Mouse (Mus musculus) C3H10T1/2 (cell line): Measurements from ENCODE around the gene Klhdc3. TPM values are rescaled to one million over a fixed set of nuclear protein-coding genes. Genes with fewer than 3 reads are reported as not detected.

ENCODE experiments used
- polyA plus RNA-seq, 2 experiments: library from polyadenylated mRNA; unstranded; fragments of >200 nt; fragmentation: generic; extraction: Trizol; gene quantifications; one replicate each; pipeline ENCODE4 v1.2.1; 2012; ENCODE audit warnings: missing spikeins in 2 of 2

Gene Klhdc3
- 100 to 1,000 TPM in 1 of 2 experiments, 10 to 100 TPM in 1; 71.0 to 103 TPM for polyA plus RNA-seq

DNA sequence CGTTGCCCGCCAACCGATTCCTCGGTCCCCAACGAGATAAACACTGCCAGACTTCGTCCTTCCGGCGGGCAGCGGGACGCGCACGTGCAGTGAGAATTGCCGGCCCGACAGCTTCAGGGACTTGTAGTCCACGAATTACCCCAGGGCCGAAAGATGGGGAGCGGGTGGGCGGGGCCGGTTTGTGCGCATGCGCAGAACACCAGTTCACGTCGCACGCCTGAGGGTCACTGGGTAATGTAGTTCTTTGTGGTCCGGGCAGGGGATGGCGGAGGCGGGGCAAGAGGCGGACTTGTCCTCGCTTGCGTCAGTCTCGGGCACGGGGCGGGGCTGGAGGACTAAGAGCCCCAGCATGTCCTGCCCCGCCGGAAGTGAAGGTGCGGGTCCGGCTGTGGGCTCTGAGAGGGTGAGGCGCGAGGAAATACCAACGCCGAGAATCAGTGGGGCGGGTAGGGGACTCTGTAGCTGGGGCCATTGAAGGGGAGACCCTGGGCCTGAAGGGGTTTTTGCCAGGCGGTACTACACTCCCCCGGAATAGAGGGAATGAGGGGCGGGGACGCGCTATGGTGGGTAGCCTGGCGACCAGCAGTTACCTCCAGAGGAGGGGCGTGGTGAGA lies at the start of gene Klhdc3:
TSS of gene Klhdc3 (minus strand) at position 155 of the 614 bp plus-strand sequence.

DNA sequence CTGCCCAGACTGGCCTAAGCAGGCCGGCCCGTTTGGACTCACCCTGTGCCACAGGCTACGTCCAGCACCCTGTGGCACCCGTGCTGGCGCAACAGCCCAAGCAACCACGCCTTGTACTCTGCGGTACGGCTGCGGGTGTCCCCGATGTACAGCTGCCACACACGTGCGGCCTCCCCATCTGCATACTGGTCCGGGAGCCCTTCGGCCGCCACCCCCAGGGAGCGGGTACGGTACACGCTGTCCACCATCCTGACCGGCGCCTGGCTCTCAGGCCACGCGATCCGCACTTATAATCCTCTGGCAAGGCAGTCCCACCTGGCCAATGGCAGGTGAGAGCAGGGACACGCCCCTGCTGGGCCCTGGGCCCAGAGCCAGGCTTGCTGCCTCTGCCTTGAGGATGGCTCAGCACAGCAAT lies 48.2 kb upstream of the Klhdc3 start, which contains the start of gene Gnmt:
TSS of gene Gnmt (minus strand) at position 265 of the 415 bp plus-strand sequence.

DNA sequence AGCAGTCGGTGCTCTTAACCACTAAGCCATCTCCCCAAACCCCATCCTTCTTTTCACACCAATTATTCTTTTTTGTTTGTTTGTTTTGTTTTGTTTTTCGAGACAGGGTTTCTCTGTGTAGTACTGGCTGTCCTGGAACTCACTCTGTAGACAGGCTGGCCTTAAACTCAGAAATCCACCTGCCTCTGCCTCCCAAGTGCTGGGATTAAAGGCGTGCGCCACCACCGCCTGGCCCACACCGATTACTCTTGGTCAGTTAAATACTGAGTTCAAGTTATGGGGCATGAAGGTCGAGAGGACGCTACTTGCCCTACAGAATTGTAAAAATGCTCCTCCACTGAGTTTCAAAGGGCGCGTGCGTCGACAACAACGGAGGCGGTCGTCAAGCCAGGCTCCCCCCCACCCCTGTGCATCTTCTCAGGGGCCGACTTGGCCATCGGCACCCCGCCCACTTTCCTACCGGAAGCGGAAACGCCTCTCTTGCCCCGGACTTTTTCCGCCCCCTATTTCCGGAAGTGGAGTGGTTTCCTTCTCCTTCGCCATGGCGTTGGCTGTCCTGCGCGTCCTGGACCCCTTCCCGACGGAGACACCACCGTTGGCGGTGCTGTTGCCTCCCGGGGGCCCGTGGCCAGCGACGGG lies 30.4 kb upstream of the Klhdc3 start, which contains the start of gene Pex6:
TSS of gene Pex6 (plus strand) at position 505 of the 639 bp plus-strand sequence.

DNA sequence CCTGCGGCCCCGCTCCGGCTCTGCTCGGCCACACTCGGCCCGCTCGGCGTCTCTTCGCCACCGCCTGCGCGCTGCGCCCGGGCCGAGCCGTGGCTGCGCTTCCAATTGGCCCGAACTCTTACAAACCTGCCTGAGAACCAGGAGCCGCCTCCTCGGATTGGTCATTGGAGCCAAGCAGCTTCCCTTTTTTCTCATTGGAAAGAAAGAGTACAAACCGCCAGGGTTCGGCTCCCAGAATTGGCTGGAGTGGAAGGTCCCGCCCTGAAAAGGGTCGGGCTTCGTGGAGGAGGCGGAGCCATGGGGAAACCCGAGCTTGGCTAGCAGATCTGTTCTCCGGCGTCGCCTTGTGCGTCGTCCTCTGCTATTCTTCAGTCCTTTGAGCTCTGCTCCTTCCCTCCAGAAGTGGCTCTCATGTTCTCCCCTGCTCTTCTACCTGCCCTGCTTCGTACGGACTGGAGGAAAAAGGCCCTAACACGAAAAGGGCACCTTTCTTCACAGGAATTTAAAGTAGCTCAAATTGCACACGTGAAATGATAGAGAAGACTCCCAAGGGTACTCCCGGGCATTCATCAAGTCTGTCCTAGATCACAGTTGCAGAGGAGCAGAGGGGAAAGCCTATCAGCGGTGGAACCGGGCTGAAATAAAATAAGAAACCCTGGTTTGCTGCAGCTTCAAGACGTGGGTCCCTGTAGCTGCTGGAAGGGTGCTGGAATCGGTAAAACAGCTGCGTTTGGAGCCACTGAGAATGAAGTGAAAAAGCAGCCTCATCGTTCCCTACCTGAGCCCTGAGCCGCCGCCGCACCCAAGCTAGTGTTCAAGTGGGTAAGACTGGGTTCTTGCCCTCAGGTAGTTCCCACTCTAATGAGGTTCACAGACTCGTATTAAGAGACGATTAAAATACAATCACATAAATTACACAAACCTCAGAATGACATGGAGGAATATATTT lies 24.4 kb upstream of the Klhdc3 start, which contains the start of gene Ppp2r5d:
TSS of gene Ppp2r5d (minus strand) at position 225 of the 949 bp plus-strand sequence.

DNA sequence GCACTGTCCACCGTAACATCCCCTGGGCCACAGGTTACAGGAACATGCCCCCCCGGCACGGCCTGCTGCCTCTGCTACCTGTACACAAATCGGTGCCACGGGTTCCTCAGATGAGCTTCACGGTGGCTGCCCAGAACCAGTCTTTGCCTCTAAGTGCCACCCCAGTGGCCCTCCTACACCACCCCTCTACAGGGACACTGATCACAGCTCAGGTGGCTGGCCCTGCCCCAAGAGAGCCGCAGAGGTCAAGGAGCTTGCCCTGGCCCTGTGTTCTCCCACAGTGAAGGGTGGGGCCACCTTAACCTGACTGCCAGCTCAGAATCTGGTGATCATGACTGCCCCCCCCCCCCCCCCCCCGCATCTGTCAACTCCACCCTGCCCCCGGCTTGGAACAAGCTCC lies 2.3 kb downstream of the Klhdc3 start, which contains the start of gene Mea1:
TSS of gene Mea1 (plus strand) at position 378 of the 400 bp plus-strand sequence.

DNA sequence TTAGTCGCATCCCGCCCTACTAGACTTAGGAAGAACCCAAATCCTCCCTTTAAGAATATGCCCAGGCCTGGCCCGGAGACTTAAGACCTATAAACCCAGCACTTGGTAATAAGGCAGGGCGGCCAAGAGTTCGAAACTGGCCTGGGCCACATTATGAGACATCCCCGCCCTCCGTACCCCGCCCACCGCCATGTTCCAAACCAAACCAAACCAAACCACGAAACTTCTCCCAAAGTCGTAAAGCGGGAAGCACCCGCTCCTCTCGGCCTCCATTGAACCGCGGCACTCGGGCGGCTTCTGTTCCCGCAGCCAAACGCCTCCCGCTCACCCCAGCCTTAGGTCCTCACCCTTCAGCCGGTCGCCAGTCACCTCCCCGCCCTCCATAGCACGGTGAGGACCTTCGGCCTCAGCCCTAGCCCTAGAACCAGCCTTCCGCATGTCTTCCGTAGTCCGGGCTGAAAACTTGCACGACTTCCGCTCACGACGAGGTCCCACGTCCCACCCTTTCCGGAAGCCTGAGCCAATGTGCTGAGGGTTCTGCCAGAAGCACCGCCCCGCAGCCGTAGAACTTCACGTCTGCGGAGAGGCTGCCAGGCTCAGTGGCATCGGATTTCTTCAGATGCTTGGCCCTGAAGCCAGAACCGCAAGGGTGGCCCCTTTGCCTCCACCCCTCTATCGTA lies 6.7 kb downstream of the Klhdc3 start, which contains the start of gene Rrp36:
TSS of gene Rrp36 (minus strand) at position 503 of the 680 bp plus-strand sequence.

DNA sequence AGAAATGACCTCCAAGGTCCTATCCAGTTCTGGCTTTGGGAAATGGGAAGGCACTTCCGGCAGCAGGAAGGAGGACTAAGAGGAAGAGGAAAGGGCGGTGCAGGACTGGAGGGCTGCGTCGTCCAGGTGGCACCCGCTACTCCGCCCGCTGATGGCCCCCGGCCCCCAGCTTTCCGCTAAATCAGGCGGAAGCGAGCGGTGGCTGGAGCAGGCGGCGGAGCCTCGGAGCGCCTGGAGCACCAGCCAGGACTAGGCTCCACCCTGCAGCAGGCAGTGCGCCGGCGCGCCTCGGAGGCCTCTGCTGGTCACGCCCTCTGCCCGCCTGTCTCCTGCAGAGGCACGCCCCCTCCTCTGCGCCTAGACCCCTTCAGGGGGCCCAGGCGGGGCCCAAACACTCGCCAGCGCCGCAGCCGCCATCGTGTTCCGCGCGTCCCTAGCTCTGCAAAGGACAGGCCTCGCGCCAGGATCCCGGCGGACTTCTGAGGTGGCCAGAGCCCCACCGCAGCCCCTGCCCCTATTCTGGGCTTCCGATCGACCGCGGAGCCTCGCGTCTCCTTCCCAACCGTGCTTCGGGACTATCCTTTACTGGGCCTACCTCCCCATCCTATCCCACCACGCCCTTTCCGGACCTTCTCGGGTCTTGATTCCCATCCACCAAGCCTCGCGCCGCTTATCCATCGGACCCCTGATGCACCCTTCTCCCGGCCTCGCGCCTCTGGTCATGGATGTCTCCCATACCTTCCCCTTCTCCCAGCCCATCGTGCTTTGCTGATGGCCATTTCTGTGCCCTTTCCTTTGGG lies 30.3 kb downstream of the Klhdc3 start, which contains the start of gene Cul7:
TSS of gene Cul7 (plus strand) at position 106 of the 800 bp plus-strand sequence.

DNA sequence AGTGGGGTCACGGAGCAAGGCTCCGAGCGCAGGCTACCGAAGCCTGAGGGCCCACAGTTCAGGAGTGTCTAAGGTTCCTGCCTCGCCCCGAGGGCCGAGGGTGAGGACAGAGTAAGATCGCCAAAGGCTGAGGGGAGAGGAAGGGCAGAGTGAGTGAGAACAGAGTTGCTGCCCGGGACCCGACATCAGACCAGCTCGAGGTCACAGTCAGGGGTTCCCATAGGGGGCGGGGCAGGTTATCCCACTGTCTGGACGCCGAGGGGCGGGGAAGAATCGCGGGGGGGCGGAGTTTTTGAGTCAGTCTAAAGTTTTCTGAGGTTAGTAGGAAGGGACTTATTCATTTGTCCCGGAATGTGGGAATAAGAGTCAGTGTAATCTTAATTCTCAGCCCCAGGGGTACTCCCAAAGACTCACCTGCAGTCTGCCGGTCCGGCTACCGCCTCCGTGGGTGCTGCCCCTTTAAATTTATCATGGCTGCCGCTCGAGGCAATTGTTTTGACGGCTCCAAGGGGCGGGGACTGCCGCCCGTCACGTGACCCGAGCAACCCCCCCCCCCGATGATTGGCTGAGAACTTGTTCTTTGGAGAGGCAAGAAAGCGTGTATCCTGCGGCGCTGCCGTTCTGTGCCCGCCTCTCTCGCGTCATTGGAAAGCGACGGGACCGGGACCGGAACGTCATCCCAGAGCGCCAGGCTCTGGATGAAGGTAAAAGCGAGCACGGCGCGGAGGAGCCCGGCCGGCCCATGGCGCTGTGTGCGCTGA lies 35.0 kb downstream of the Klhdc3 start, which contains the start of the genes Klc4 and Mrpl2:
TSS of gene Klc4 (minus strand) at position 462 of the 761 bp plus-strand sequence.
TSS of gene Mrpl2 (plus strand) at position 669 of the 761 bp plus-strand sequence.

DNA sequence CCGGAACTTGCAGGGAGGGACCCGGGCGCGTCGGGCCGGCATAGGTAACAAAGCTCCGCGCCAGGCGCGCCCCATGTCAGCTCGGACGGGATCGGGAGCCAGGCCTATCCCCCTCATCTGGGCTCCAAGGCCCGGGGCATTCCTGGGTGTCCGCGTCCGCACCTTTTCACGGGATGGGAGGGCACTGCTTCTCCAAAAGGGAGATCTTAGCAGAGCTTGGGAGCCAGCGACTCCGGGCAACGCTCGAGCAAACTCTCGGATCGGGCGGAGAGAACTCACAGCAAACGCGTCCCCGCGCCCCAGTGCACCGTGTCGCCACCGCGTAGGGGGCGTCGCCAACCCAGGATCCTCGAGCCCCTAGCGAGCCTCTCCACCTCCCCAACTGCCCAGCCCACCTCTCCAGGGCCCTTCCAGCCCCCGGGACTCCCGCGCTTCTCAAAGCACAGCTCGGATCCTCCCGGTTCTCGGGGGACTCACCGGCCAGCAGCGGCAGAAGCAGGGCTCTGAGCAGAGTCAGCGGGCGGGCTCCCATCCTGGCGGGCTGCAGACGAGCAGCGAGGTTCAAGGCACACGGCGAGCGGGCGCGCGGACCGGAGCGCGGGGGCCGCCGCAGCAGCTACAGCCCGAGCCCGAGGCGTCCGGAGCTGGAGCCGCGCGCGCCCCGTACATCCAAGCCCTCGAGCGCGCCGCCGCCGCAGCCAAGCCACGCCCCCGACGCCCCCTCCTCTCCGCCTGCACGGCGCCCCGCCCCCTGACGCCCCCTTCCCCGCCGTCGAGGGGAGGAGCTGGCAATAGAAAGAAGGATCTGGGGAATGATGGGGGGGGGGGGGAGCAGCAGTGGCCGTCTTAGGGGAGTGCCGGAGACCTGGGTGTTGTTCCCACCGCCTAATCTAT lies 51.7 kb downstream of the Klhdc3 start, which contains the start of gene Ptk7:
TSS of gene Ptk7 (minus strand) at position 714 of the 894 bp plus-strand sequence.

Other genes with a start within 250 kb of the Klhdc3 start
- gene Slc22a7, start 242.5 kb downstream of the Klhdc3 start, polyA plus RNA-seq = not detected
- gene Ttbk1, start 193.2 kb downstream of the Klhdc3 start, polyA plus RNA-seq = not detected
- gene Dnph1, start 184.2 kb downstream of the Klhdc3 start, polyA plus RNA-seq = 100 to 1,000 TPM in 1 of 2 experiments, 10 to 100 TPM in 1; 39.0 to 100 TPM
- gene Cul9, start 134.5 kb downstream of the Klhdc3 start, polyA plus RNA-seq = under 1 TPM; 0.07 to 0.85 TPM
- gene Srf, start 124.7 kb downstream of the Klhdc3 start, polyA plus RNA-seq = 10 to 100 TPM; 32.8 to 34.6 TPM
- 1 to 10 TPM in 1 of 2 experiments, under 1 TPM in 1; 0.82 to 7.0 TPM for gene Ptk7, start 51.4 kb downstream of the Klhdc3 start, polyA plus RNA-seq
- gene Klc4, start 34.9 kb downstream of the Klhdc3 start, polyA plus RNA-seq = 10 to 100 TPM in 1 of 2 experiments, 1 to 10 TPM in 1; 6.4 to 23.3 TPM
- 100 to 1,000 TPM; 127 to 324 TPM for gene Mrpl2, start 34.7 kb downstream of the Klhdc3 start, polyA plus RNA-seq
- 100 to 1,000 TPM in 1 of 2 experiments, 10 to 100 TPM in 1; 73.7 to 172 TPM for gene Cul7, start 30.6 kb downstream of the Klhdc3 start, polyA plus RNA-seq
- 10 to 100 TPM; 30.8 to 53.1 TPM for gene Rrp36, start 6.6 kb downstream of the Klhdc3 start, polyA plus RNA-seq
- gene Mea1, start 2.1 kb downstream of the Klhdc3 start, polyA plus RNA-seq = 100 to 1,000 TPM; 206 to 222 TPM
- gene Ppp2r5d, start 24.2 kb upstream of the Klhdc3 start, polyA plus RNA-seq = 100 to 1,000 TPM in 1 of 2 experiments, 10 to 100 TPM in 1; 79.4 to 109 TPM
- 10 to 100 TPM; 30.1 to 56.6 TPM for gene Pex6, start 30.5 kb upstream of the Klhdc3 start, polyA plus RNA-seq
- gene Gnmt, start 48.3 kb upstream of the Klhdc3 start, polyA plus RNA-seq = under 1 TPM; 0.30 to 0.38 TPM
- gene Cnpy3, start 71.3 kb upstream of the Klhdc3 start, polyA plus RNA-seq = 10 to 100 TPM; 64.8 to 76.8 TPM
- under 1 TPM; 0.07 to 0.11 TPM for gene Ptcra, start 82.8 kb upstream of the Klhdc3 start, polyA plus RNA-seq
- gene 2310039H08Rik, start 91.7 kb upstream of the Klhdc3 start, polyA plus RNA-seq = 100 to 1,000 TPM; 116 to 123 TPM
- 10 to 100 TPM; 34.7 to 71.1 TPM for gene Rpl7l1, start 101.8 kb upstream of the Klhdc3 start, polyA plus RNA-seq
- gene Bicral, start 177.6 kb upstream of the Klhdc3 start, polyA plus RNA-seq = 1 to 10 TPM in 1 of 2 experiments, under 1 TPM in 1; 0.28 to 7.2 TPM
- 10 to 100 TPM; 51.3 to 59.2 TPM for gene Tbcc, start 209.8 kb upstream of the Klhdc3 start, polyA plus RNA-seq
- under 1 TPM in 1 of 2 experiments, not detected in 1; 0.02 TPM for gene Prph2, start 229.5 kb upstream of the Klhdc3 start, polyA plus RNA-seq